Mouse (Mus musculus) MEL (cell line): ENCODE measurements around the gene Bloc1s6. TPM values are rescaled to one million over a fixed set of nuclear protein-coding genes. Genes with fewer than 3 reads are reported as not detected.

Source experiments
- DNase-seq: peaks from one replicate; pipeline ENCODE4 v3.0.0; 2011; ENCODE audit warnings: low read depth, low spot score
- H3K27ac ChIP-seq: 2 replicates; pipeline ENCODE4 v1.5.1; 2012; ENCODE audit warnings: low read depth, mild to moderate bottlenecking, control low read depth, low read length, moderate library complexity; ENCODE audit not compliant: control insufficient read depth
- H3K27me3 ChIP-seq, 2 experiments: fragments of 150-350 bp in 1 of 2; sonication (generic) in 1 of 2; 2 replicates each; pipeline ENCODE4 v1.6.1; 2012; ENCODE audit warnings: low read length in 2 of 2, mild to moderate bottlenecking in 2 of 2, improper control_type of control experiment in 1 of 2, moderate library complexity in 1 of 2; ENCODE audit not compliant: insufficient read depth in 2 of 2, control insufficient read depth in 1 of 2
- H3K36me3 ChIP-seq, 2 experiments: 2 replicates each; pipeline ENCODE4 v1.6.1; 2012 to 2014; ENCODE audit warnings: low read length in 2 of 2, improper control_type of control experiment in 1 of 2, inconsistent platforms in 1 of 2, mild to moderate bottlenecking in 1 of 2; ENCODE audit not compliant: insufficient read depth in 2 of 2, control insufficient read depth in 1 of 2
- H3K4me1 ChIP-seq, 2 experiments: fragments of 150-350 bp in 1 of 2; sonication (generic) in 1 of 2; 2 replicates each; pipeline ENCODE4 v1.6.1; 2012; ENCODE audit warnings: low read length in 2 of 2, improper control_type of control experiment in 1 of 2, mild to moderate bottlenecking in 1 of 2; ENCODE audit not compliant: insufficient read depth in 2 of 2, control insufficient read depth in 1 of 2
- H3K4me3 ChIP-seq, 2 experiments: fragments of 150-350 bp in 1 of 2; sonication (generic) in 1 of 2; 2 replicates each; pipeline ENCODE4 v1.5.1; 2012; ENCODE audit warnings: low read depth in 2 of 2, low read length in 2 of 2, mild to moderate bottlenecking in 2 of 2, moderate library complexity in 2 of 2, control low read depth in 1 of 2, improper control_type of control experiment in 1 of 2; ENCODE audit not compliant: control insufficient read depth in 1 of 2, insufficient read depth in 1 of 2
- H3K79me2 ChIP-seq: 2 replicates; pipeline ENCODE4 v1.6.1; 2012; ENCODE audit warnings: mild to moderate bottlenecking, low read length, moderate library complexity; ENCODE audit not compliant: control insufficient read depth, poor library complexity, insufficient read depth
- H3K9ac ChIP-seq: 2 replicates; pipeline ENCODE4 v1.6.1; 2012; ENCODE audit warnings: low read depth, mild to moderate bottlenecking, control low read depth, low read length, moderate library complexity; ENCODE audit not compliant: control insufficient read depth, poor library complexity, severe bottlenecking
- H3K9me3 ChIP-seq: fragments of 150-350 bp; sonication (generic); replicated peaks from 2 replicates; pipeline ENCODE4 v1.6.1; 2012; ENCODE audit warnings: mild to moderate bottlenecking, low read length, improper control_type of control experiment, moderate library complexity; ENCODE audit not compliant: insufficient read depth
- CHD1 ChIP-seq: IDR thresholded peaks from 2 replicates; pipeline ENCODE4 v1.6.1; 2012; ENCODE audit warnings: low read depth, mild to moderate bottlenecking, inconsistent platforms, low read length, improper control_type of control experiment
- CHD2 ChIP-seq: IDR thresholded peaks from 2 replicates; pipeline ENCODE4 v1.6.1; 2011; ENCODE audit warnings: low read length, improper control_type of control experiment
- CTCF ChIP-seq, 3 experiments: IDR thresholded peaks in 2 of 3; conservative IDR thresholded peaks in 1 of 3; 2 replicates each; pipeline ENCODE4 v1.5.1; 2011 to 2012; ENCODE audit warnings: low read length in 3 of 3, low read depth in 2 of 3, mild to moderate bottlenecking in 2 of 3, improper control_type of control experiment in 1 of 3, inconsistent platforms in 1 of 3, mixed read lengths in 1 of 3, moderate library complexity in 1 of 3; ENCODE audit not compliant: control insufficient read depth in 1 of 3, insufficient read depth in 1 of 3, poor library complexity in 1 of 3, severe bottlenecking in 1 of 3
- E2F4 ChIP-seq: IDR thresholded peaks from 2 replicates; pipeline ENCODE4 v1.6.1; 2011; ENCODE audit warnings: low read depth, low read length, improper control_type of control experiment, borderline replicate concordance
- ELF1 ChIP-seq: IDR thresholded peaks from 2 replicates; pipeline ENCODE4 v1.6.1; 2014; ENCODE audit warnings: low read depth, mild to moderate bottlenecking, inconsistent platforms, low read length, improper control_type of control experiment, moderate library complexity
- EP300 ChIP-seq, 2 experiments: IDR thresholded peaks; 2 replicates each; pipeline ENCODE4 v1.6.1; 2011; ENCODE audit warnings: improper control_type of control experiment in 2 of 2, low read length in 2 of 2, low read depth in 1 of 2, mild to moderate bottlenecking in 1 of 2
- GABPA ChIP-seq: IDR thresholded peaks from 2 replicates; pipeline ENCODE4 v1.6.1; 2012; ENCODE audit warnings: low read depth, mild to moderate bottlenecking, inconsistent platforms, low read length, improper control_type of control experiment, moderate library complexity
- GATA1 ChIP-seq: IDR thresholded peaks from 2 replicates; pipeline ENCODE4 v1.6.1; 2011; ENCODE audit warnings: low read depth, low read length, improper control_type of control experiment
- JUND ChIP-seq: IDR thresholded peaks from 2 replicates; pipeline ENCODE4 v1.6.1; 2011; ENCODE audit warnings: low read depth, mild to moderate bottlenecking, improper control_type of control experiment, low read length
- KAT2A ChIP-seq: conservative IDR thresholded peaks from 2 replicates; pipeline ENCODE4 v1.6.1; 2012; ENCODE audit warnings: low read depth, low read length, improper control_type of control experiment, inconsistent platforms
- MAX ChIP-seq: IDR thresholded peaks from 2 replicates; pipeline ENCODE4 v1.6.1; 2011; ENCODE audit warnings: low read length, improper control_type of control experiment
- MAZ ChIP-seq: IDR thresholded peaks from 2 replicates; pipeline ENCODE4 v1.6.1; 2012; ENCODE audit warnings: low read depth, mild to moderate bottlenecking, inconsistent platforms, low read length, improper control_type of control experiment
- MEF2A ChIP-seq: IDR thresholded peaks from 2 replicates; pipeline ENCODE4 v1.6.1; 2014; ENCODE audit warnings: low read depth, mild to moderate bottlenecking, inconsistent platforms, low read length, improper control_type of control experiment; ENCODE audit not compliant: poor library complexity, insufficient replicate concordance, severe bottlenecking; ENCODE audit errors: extremely low read depth
- MXI1 ChIP-seq: IDR thresholded peaks from 2 replicates; pipeline ENCODE4 v1.6.1; 2011; ENCODE audit warnings: mild to moderate bottlenecking, low read depth, low read length, improper control_type of control experiment
- MYB ChIP-seq: IDR thresholded peaks from 2 replicates; pipeline ENCODE4 v1.6.1; 2011; ENCODE audit warnings: mild to moderate bottlenecking, low read depth, low read length, improper control_type of control experiment
- MYC ChIP-seq: IDR thresholded peaks from 2 replicates; pipeline ENCODE4 v1.6.1; 2011; ENCODE audit warnings: low read depth, mild to moderate bottlenecking, low read length, improper control_type of control experiment, moderate library complexity
- NRF1 ChIP-seq: IDR thresholded peaks from 2 replicates; pipeline ENCODE4 v1.6.1; 2014; ENCODE audit warnings: low read depth, mild to moderate bottlenecking, inconsistent platforms, low read length, improper control_type of control experiment, moderate library complexity; ENCODE audit not compliant: poor library complexity, insufficient read depth, severe bottlenecking
- POLR2AphosphoS2 ChIP-seq: IDR thresholded peaks from 2 replicates; pipeline ENCODE4 v1.6.1; 2011; ENCODE audit warnings: low read length, improper control_type of control experiment
- RAD21 ChIP-seq: IDR thresholded peaks from 2 replicates; pipeline ENCODE4 v1.6.1; 2011; ENCODE audit warnings: mild to moderate bottlenecking, low read depth, low read length, improper control_type of control experiment
- RCOR1 ChIP-seq: IDR thresholded peaks from 2 replicates; pipeline ENCODE4 v1.6.1; 2012; ENCODE audit warnings: low read depth, mild to moderate bottlenecking, inconsistent platforms, low read length, improper control_type of control experiment
- SIN3A ChIP-seq: IDR thresholded peaks from 2 replicates; pipeline ENCODE4 v1.6.1; 2012; ENCODE audit warnings: low read length, improper control_type of control experiment, inconsistent platforms
- SMC3 ChIP-seq: IDR thresholded peaks from 2 replicates; pipeline ENCODE4 v1.6.1; 2011; ENCODE audit warnings: low read depth, low read length, improper control_type of control experiment
- TAL1 ChIP-seq: IDR thresholded peaks from 2 replicates; pipeline ENCODE4 v1.6.1; 2012; ENCODE audit warnings: mild to moderate bottlenecking, inconsistent platforms, low read length, moderate library complexity, mixed read lengths
- TBP ChIP-seq: IDR thresholded peaks from 2 replicates; pipeline ENCODE4 v1.8.0; 2011; ENCODE audit warnings: low read depth, low read length, improper control_type of control experiment
- TCF12 ChIP-seq: IDR thresholded peaks from 2 replicates; pipeline ENCODE4 v1.6.1; 2014; ENCODE audit warnings: low read depth, mild to moderate bottlenecking, inconsistent platforms, low read length, improper control_type of control experiment, moderate library complexity
- UBTF ChIP-seq: IDR thresholded peaks from 2 replicates; pipeline ENCODE4 v1.6.1; 2012; ENCODE audit warnings: low read depth, mild to moderate bottlenecking, inconsistent platforms, low read length, improper control_type of control experiment, moderate library complexity, borderline replicate concordance; ENCODE audit not compliant: insufficient read depth
- USF2 ChIP-seq, 2 experiments: IDR thresholded peaks; 2 replicates each; pipeline ENCODE4 v1.6.1; 2011 to 2012; ENCODE audit warnings: improper control_type of control experiment in 2 of 2, low read length in 2 of 2, borderline replicate concordance in 1 of 2, inconsistent platforms in 1 of 2, low read depth in 1 of 2, mild to moderate bottlenecking in 1 of 2; ENCODE audit not compliant: insufficient read depth in 1 of 2
- ZC3H11A ChIP-seq: IDR thresholded peaks from 2 replicates; pipeline ENCODE4 v1.6.1; 2012; ENCODE audit warnings: low read depth, mild to moderate bottlenecking, inconsistent platforms, low read length, improper control_type of control experiment
- ZKSCAN1 ChIP-seq: IDR thresholded peaks from 2 replicates; pipeline ENCODE4 v1.6.1; 2012; ENCODE audit warnings: low read depth, mild to moderate bottlenecking, inconsistent platforms, low read length, improper control_type of control experiment, moderate library complexity
- ZMIZ1 ChIP-seq: IDR thresholded peaks from 2 replicates; pipeline ENCODE4 v1.6.1; 2012; ENCODE audit warnings: low read depth, mild to moderate bottlenecking, inconsistent platforms, low read length, improper control_type of control experiment, moderate library complexity
- ZNF384 ChIP-seq: IDR thresholded peaks from 2 replicates; pipeline ENCODE4 v1.6.1; 2012; ENCODE audit warnings: low read depth, mild to moderate bottlenecking, inconsistent platforms, low read length, improper control_type of control experiment
- polyA plus RNA-seq, 2 experiments: library from polyadenylated mRNA; stranded (reverse) in 1 of 2; unstranded in 1 of 2; fragments of >175 nt in 1 of 2; fragments of >200 nt in 1 of 2; gene quantifications; 2 replicates each; pipeline versions ENCODE4 v1.2.1 to v1.2.4; 2012; ENCODE audit warnings: low replicate concordance in 2 of 2, low read depth in 1 of 2; ENCODE audit not compliant: insufficient read length in 2 of 2, insufficient read depth in 1 of 2, missing spikeins in 1 of 2
- total RNA-seq: library from RNA; depleted of rRNA; stranded (reverse); fragments of 300-350 nt; gene quantifications from 2 replicates; pipeline ENCODE4 v1.2.3, GENCODE M21; 2012

The Bloc1s6 gene
- total and polyA plus RNA-seq, 3 experiments: 10.9 to 21.7 TPM; not detected in 1

GRCm38 (mm10) chr2:122779967-122780366 is 41.7 kb downstream of the Bloc1s6 start:
- H3K27me3 ChIP-seq: no peaks in the 10 kb centered on the region
- H3K79me2 ChIP-seq: no peaks in the 10 kb centered on the region
- H3K4me1 ChIP-seq: no peaks in the 10 kb centered on the region
- no peak overlapping the region for H3K9ac ChIP-seq
- H3K36me3 ChIP-seq: no peaks in the 10 kb centered on the region
- H3K9me3 ChIP-seq: no peaks in the 10 kb centered on the region
- no peak for TF ChIP-seq SMC3
- TF ChIP-seq ZC3H11A: no peak
- TF ChIP-seq CHD1: no peak
- no peak for TF ChIP-seq TAL1
- TF ChIP-seq USF2 (IDR thresholded peaks at IDR 0.05; ENCODE audit: borderline replicate concordance in 1 of 2, insufficient read depth in 1 of 2, low read depth in 1 of 2, low read length in 2 of 2): no peak
- no peak for TF ChIP-seq MAZ
- TF ChIP-seq CTCF (IDR thresholded peaks at IDR 0.05 in 2 of 3, conservative IDR thresholded peaks at IDR 0.05 in 1 of 3; ENCODE audit: control insufficient read depth in 1 of 3, insufficient read depth in 1 of 3, low read depth in 2 of 3, low read length in 3 of 3, poor library complexity in 1 of 3, severe bottlenecking in 1 of 3): no peak
- no peak for TF ChIP-seq ZKSCAN1
- TF ChIP-seq UBTF: no peak
- TF ChIP-seq MEF2A: no peak
- TF ChIP-seq EP300 (IDR thresholded peaks at IDR 0.05; ENCODE audit: low read depth in 1 of 2, low read length in 2 of 2): no peak
- no peak for TF ChIP-seq POLR2AphosphoS2
- no peak for TF ChIP-seq KAT2A
- no peak for TF ChIP-seq NRF1
- no peak for TF ChIP-seq GABPA
- TF ChIP-seq MXI1: no peak
- TF ChIP-seq MAX: no peak
- TF ChIP-seq RCOR1: no peak
- no peak for TF ChIP-seq RAD21
- DNase-seq: no peak
- no peak overlapping the region for H3K27ac ChIP-seq
- H3K4me3 ChIP-seq: no peak overlapping the region

GRCm38 (mm10) chr2:122780447-122780846 is 42.1 kb downstream of the Bloc1s6 start:
- Histone ChIP-seq H3K36me3 (no peaks in the 10 kb centered on the region), H3K4me1 (no peaks in the 10 kb centered on the region), H3K27me3 (no peaks in the 10 kb centered on the region), H3K4me3 (no peak overlapping the region), H3K79me2 (no peaks in the 10 kb centered on the region), H3K27ac (no peak overlapping the region), H3K9ac (no peak overlapping the region), H3K9me3 (no peaks in the 10 kb centered on the region)
- TF ChIP-seq E2F4: no peak
- TF ChIP-seq ZNF384: no peak
- TF ChIP-seq SIN3A: no peak
- no peak for TF ChIP-seq ELF1
- no peak for TF ChIP-seq CHD1
- TF ChIP-seq CHD2: no peak
- TF ChIP-seq RAD21: no peak
- TF ChIP-seq MYB: no peak
- no peak for TF ChIP-seq MEF2A
- TF ChIP-seq UBTF: no peak
- no peak for TF ChIP-seq MYC
- TF ChIP-seq KAT2A: no peak
- TF ChIP-seq NRF1: no peak
- no peak for TF ChIP-seq TCF12
- TF ChIP-seq TBP: no peak
- TF ChIP-seq ZMIZ1: no peak
- TF ChIP-seq JUND: no peak
- no peak for TF ChIP-seq ZC3H11A
- TF ChIP-seq GATA1: no peak
- no peak for DNase-seq
